Mouse (Mus musculus) naive thymus-derived CD4-positive, alpha-beta T cell, adult 5 months (primary cell): ENCODE results near the gene Dppa2. TPM values are rescaled to one million over a fixed set of nuclear protein-coding genes. Genes with fewer than 3 reads are reported as not detected.

Source experiments
- polyA plus RNA-seq: library from polyadenylated mRNA; unstranded; fragments of 100-300 nt; shearing (Covaris generic); gene quantifications from one replicate; pipeline ENCODE4 v1.2.1, GENCODE M21; 2017

The Dppa2 gene
- polyA plus RNA-seq, result not detected

DNA sequence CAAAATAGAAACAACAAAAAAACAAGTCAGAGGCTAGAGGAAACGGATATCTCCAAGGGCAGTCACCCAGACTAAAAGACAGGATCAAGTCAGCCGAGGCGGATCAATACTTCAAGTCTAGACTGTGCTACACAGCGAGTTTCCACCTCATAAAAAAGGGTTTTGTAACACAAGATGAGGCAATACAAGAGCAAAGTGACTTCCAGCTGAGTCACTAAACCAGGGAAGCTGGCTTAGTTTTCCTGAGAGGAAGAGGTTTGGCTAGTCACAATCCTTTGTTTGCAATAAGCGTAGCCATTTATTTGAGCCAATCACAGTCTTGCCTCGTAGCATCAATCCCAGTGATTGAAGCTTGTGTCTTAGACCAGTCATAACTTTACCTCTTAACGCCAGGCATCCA is at the start of gene Dppa2:
Dppa2 (plus strand) TSS at position 400 of the 400 bp plus-strand sequence.

DNA sequence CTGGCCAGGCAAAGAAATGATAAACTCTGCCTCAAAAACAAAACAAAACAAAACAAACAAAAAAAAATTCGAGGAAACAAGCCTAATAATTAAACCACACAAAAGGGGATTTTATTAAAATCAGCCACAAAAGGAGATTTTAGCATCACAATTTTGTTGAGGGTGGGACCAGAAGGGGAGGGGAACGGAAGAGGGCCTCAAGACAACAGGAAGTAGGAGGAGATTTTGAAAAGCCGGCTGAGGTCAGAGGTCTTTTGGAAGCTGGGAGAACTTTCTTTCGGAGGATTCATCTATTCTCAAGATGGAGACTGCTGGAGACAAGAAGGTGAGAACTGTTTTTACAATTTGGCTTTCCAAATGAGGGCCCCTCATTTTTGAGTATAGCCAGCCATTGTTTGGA is 20.2 kb upstream of the Dppa2 start, which contains the start of gene Dppa4:
Dppa4 (plus strand) TSS at position 217 of the 400 bp plus-strand sequence.

Other genes starting within 250 kb of the Dppa2 start
- not detected for gene Dppa4, start 20.2 kb upstream of the Dppa2 start, polyA plus RNA-seq
- gene Gm5485, start 108.5 kb downstream of the Dppa2 start, polyA plus RNA-seq, result not detected
- gene Morc1, start 127.3 kb downstream of the Dppa2 start, polyA plus RNA-seq, result not detected